Mouse (Mus musculus): ENCODE measurements around the gene Rab34.
"Not testable (repeated sequence)": the region's sequence is repeated elsewhere in the genome, so short reads cannot be mapped to it uniquely, and the experiment has no call there.

Rab34 gene

DNA sequence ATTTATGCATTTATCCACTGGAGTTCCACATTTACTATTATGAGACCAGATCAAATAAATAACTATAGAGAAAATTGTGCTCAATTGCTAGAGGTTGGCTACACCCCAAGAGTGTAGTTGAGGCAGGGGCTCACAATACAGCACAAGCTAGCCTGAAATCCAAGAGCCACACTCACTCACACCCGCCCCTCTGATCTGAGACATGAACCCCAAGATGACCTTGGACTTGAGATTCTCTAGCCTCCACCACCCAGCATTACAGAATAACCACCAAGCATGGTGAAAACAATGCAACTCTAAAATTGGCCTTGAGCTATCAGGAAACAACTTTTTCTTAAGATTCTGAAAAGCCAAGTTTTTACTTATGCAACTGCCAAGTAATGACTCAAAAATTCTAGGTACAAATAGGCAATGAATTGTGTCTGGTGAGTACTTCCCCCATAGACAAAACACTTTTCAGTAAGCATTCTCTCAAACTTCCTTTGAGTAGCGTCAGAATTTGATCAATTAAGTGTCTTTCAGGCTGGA is 6.3 kb upstream of the Rab34 start:
- DNase-seq, result no peak

DNA sequence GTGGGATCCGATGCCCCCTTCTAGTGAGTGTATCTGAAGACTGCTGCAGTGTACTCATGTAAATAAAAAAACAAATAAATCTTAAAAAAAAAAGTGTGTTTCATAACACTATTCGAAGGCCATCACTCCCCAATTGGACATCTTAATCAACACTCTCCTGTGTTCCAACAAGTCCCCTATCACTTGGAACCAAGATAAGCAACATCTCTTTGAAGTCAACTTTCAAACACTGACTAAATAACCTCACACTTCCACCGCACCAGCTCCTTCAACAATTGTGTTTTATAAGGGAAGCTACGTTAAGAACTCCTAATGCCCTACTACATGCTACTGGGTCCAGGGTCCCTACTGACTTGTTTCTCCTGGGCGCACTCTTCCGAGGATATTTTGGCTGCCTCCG is 5.8 kb upstream of the Rab34 start:
- DNase-seq, result no peak

DNA sequence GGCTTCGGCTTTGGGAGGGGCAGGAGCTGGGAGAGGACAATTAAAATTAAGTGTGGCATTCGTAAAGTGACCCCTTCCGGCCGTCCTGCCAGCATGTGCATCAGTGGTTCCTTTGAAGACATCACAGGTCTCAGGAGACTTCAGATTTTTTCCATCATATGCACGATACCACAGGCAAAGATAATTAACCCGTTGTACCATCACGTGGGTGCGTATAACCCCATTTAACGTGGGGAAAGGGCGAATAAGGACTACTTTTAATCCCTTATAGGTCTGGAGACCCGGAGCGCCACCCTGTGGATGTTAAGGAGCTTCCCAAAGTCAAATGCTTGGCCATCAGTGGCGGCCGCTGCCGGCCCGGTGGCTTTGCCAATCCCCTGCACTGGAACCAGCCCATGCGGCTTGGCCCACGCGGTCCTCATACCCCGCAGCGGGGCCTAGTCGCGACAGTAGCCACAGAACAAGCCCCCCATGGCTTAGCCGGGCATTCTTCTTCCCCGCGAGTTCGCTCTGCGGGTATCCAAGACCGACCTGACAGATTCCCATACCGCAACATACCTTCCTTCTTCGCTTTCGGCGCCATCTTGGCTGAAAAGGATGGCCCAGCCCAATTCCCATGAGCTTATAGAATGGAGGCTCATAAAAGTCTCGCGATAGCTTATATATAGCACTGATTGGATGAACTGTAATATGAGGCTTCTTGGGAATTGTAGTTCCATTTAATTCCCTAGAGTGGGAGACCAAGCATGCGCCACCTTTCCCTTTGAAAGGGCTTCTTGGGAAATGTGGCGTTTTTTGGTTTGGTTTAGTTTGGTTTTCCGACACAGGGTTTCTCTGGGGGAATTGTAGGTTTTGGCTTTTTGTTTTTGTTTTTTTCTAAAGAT is 5.0 kb upstream of the Rab34 start, which contains the start of gene Rpl23a:
Gene Rpl23a, minus strand, starts transcription at position 624 of the 884 bp plus-strand sequence.
- DNase-seq, result peak; percentile 71

DNA sequence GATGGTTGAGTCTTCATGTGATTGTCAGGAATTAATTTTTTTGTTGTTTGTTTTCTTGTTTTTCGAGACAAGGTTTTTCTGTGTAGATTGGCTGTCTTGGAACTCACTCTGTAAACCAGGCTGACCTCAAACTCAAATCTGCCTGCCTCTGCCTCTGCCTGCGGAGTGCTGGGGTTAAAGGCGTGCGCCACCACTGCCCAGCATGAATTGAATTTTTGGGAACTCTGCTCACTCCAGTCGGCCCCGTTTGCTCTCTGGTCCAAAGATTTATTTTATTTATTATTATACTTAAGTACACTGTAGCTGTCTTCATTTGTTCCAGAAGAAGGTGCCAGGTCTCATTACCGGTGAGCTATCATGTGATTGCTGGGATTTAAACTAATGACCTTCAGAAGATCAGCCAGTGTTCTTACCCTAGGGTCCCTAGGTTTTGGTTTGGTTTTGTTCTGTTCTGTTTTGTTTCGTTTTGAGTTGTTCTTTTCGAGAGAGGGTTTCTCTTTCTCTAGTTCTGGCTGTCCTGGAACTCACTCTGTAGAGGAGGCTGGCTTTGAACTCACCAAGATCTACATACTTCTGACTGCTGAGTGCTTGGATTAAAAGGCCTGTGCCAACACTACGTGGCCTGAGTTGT is 4.2 kb upstream of the Rab34 start:
- no peak for DNase-seq

DNA sequence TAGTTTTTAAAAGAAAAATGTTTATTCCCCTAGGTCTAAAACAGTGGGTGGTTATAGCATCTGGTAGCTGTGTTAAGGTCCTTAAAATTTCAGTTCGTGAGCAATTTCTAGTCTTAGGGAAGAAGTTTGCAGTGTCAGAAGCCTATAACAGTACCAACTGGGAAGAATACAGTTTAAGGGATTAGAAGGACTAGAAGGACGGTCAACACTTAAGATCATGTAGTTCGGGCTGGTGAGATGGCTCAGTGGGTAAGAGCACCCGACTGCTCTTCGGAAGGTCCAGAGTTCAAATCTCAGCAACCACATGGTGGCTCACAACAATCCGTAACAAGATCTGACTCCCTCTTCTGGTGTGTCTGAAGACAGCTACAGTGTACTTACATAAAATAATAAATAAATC is 3.5 kb upstream of the Rab34 start:
- not testable (repeated sequence) for DNase-seq

DNA sequence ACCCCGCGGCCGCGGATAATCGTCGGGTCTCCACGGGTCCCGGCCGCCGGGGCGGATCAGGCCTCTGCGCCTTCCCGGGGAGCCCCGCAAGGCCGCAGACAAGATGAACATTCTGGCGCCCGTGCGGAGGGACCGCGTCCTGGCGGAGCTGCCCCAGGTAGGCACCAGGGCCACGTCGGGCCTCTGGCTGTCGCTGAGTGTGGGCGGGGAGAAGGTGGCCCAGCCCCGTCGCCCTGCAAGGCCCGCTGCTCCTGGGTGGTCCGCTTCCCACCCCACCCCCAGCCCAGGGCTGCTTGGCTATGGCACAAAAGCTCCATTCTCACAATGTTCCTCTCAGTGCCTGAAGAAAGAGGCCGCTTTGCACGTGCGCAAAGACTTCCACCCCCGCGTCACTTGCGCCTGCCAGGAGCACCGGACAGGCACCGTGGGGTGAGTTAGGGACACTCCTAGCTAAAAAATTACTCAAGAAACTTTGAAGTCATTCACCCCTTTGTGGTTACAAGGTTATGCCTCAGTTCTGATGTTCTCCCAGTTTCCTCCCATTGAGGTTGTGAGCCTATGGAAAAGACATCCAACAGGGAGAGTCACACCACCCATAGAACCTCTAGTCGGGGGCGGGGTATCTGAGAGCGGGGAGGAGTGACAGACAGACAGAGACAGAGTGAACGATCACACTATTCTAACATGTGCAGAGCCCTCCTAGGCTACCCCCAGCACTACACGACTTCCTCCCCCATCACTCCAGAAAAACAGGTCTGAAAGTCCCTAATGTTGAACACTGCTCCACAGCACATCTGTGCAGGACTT is 1.2 kb downstream of the Rab34 start:
- DNase-seq, result peak; percentile 77

DNA sequence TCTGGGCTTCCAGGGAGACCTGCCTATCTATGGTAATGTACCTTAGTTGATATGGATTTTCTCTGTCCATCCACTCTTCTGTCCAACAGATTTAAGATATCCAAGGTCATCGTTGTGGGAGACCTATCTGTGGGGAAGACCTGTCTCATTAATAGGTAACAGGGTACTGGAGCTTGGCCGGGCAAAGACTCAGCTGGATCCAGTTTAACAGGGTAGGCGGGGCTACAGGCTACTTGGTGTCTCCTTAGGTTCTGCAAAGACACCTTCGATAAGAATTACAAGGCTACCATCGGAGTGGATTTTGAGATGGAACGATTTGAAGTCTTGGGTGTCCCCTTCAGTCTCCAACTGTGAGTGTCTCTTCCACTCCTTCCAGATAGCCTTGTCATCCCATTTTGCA is 1.8 kb downstream of the Rab34 start:
- no peak for DNase-seq

DNA sequence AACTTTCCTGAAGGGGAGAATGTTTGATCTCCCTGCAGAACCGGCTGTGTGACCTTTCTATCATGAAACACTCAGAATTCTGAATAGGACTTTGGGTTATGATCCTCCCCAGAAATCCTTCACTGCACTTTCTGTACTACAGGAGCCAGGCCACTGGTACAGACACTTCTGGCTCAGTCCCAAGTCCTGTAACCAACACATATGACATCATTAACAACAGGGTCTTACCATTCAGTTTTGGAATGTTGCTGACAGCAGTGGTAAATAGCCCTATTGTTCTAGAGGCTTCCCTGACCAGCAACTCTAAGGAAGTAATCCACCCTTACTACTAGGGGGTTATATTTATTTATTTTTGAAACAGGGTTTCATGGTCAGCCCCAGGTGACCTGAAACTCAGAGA is 4.9 kb downstream of the Rab34 start, which contains the start of gene Proca1:
Gene Proca1, plus strand, starts transcription at position 280 of the 400 bp plus-strand sequence.
- no peak for DNase-seq

DNA sequence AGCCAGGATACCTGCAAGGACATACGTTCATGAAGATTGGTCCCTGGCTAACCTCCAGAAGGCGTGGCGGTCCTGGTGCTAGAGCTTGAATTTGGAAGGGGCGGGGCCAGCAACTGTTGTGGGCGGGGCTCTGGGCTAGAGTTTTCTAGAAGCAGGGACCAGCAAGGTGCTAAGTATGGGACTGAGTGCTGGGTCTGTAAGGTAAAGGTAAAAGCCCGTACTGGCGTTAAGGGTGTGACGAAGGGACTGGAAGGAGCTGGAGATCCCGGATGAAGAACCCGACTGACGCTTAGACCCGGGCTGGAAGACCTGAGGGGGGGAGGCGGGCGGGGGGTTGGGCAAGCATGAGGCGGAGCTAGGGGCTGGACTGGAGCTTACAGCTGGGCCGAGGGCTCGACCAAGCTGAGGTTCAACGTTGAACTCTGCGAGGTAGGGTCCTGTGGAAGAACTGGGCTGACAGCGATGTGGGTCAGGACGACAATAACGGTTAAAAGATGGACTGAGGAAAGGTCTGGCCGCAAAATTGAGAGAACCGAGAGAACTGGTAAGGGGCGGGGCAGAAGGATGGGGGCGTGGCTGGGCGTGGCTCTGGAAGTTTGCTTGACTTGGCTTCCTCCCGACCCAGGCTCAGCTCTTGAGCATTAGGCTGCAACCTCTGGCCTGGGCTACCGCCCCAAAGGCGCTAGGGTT is 6.3 kb downstream of the Rab34 start:
- peak; percentile 44 for DNase-seq

DNA sequence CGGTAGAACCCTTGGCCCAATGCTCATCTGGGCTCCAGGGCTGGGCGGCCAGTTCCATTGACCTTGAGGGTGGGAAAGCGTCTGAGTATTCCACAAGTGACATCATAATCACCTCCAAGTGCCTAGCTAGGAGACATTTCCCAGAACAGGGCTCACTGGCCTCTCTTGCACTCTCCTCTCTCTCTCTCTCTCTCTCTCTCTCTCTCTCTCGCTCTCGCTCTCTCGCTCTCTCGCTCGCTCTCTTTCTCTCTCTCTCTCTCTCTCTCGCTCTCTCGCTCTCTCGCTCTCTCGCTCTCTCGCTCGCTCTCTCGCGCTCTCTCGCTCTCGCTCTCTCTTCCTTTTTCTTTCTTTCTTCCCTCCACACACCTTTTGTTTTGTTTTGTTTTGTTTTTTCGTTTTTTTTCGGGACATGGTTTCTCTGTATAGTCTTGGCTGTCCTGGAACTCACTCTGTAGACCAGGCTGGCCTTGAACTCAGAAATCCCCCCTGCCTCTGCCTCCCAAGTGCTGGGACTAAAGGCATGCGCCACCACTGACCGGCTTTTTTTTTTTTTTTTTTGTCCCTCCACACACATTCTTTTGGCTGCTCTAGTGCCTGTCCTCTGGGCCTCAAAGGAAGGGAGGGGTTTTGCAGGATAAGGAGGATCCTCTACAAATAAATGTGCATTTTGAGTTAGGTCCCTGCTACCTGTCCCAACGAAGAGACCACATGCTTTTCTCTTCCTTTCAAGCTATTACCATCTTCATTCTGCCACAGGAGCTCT is 7.1 kb downstream of the Rab34 start:
- no peak for DNase-seq

DNA sequence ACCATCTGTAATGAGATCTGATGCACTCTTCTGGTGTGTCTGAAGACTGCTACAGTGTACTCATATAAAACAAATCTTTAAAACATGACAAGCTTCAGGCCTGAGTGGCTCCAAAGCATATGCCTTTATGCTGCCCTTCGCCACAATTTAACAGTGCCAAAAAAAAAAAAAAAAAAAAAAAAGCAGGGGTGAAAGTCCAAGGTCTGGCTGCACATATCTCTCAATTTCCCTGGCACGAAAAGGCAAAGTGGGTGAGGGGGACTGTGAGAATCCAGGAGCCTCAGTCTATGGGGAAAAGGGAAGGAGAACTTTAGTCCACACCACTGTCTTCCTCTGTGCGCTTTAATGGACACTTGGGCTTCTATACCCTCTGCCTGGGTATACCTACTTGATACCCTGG is 14.1 kb downstream of the Rab34 start:
- no peak for DNase-seq

DNA sequence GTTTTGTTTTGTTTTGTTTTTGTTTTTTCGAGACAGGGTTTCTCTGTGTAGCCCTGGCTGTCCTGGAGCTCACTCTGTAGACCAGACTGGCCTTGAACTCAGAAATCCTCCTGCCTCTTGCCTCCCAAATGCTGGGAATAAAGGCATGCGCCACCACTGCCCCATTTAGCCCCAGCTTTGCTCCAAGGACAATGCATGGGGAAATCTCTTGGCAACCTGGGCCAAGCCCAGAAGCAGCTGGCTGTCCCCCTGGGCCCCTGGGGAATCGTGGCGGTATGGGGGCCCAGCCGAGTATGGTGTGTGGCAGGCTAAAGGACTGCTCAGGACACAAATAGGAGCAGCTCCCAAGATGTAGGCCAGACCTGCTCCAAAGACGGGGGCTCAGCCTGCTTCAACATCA is 16.1 kb downstream of the Rab34 start:
- no peak for DNase-seq

DNA sequence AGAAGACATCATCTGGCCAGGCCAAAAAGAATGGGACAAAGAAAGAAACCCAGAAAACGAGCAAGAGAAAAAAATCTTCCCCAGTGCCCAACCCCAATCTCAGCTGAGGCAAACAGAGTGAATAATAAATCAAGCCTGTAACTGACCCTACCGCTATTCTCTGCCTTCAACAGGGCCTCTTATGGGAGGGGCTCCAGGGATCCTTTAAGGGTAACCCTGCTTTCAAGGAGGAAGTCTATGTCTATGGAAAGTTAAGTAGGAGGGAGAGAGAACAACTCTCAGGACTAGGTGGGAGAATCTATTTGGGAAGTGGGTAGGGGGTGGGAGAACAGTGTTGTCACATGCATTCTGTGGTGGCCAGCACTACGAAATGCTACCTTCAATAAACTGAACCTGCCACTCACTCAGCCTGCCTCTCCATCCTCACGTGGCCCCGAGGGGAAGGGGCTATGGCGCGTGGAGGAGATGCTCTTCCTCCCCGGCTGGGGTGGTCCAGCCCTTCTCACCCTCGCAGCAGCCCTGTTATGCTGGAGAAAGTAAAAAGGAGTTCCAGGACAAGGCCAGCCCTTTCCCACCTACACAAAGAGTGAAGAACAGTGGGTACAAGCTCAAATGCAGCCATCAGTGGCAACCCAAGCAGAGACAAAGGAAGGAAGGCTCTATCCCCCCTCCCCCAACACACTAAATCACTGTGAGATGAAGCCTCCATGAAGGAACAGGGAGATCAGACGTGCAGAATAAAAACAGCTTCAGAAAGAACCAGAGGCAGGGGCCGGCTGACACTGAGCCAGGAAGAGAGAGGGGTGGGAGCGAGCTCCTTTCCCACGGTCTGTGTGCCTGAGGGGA is 17.4 kb downstream of the Rab34 start:
- DNase-seq, result no peak

DNA sequence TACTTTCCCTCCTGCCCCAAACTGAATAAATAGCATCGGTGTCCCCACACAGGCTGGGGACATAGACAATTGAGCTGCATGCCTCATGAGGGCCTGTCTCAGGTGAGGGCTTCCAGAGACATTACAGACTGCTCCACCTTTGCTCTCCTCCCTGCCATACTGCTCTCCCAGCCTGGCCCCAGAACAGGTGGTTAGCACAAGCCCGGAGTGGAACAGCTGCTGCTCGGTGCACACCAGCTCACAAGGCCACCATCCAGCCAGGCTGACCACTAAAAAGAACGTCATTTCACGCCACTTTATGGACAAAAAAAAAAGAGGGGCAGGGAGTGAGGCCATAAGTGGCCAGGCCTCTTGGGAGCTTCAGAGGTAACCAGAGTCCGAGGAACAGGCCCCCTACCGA is 19.0 kb downstream of the Rab34 start:
- DNase-seq, result no peak

DNA sequence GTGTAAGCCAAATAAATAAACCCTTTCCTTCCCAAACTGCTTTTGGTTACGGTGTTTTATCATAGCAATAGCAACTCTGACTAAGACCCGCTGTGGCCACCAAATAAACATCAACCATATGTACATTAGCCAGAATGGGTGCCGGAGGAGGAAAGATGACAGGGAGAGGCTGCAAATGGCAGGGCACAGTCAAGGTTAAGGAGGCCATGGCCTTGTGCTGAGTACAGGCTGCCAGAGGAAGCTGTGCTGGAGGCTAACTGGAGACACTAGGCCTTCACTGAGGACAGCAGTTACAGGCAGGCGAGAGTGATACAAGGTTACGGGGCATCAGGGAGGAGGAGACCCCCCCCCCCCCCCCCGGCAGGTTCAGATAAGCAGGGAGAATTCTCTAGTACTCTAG is 21.7 kb downstream of the Rab34 start:
- DNase-seq, result no peak

DNA sequence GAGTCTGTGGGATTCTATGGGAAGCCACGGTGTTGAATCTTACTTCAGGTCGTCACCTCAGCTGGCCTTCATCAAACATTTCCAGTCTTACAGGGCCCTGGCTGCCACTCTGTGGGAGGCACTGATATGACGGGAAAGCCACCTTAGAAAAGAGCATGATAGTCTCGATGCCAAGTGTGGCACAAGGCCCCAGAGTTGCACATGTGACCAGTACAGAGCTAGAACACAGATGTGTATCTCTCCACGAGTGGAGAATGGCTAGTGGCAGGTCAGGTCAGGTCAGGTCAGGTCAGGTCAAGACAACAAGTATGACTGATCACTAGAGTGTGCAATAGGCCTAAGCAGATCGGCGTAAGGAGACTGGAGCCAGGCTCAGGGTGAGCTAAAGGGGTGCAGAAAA is 22.4 kb downstream of the Rab34 start:
- DNase-seq, result no peak

DNA sequence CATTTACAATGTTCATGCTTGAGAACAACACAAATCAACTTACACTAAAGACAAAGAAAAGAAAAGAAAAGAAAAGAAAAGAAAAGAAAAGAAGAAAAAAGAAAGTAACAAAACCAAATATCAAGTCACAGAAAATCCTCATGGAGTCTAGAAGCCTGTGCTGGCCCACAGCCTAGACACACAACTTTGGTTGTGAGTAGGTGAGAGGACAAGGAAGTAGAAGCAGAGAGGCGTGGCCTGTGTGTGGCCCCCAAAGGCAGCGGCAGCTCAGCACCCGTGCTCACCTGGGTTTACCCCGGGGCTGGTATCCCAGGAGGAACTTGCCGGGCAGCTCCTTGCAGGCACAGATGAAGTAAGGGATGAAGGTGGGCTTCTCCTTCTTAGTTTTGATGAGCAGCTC is 23.3 kb downstream of the Rab34 start:
- DNase-seq, result no peak

DNA sequence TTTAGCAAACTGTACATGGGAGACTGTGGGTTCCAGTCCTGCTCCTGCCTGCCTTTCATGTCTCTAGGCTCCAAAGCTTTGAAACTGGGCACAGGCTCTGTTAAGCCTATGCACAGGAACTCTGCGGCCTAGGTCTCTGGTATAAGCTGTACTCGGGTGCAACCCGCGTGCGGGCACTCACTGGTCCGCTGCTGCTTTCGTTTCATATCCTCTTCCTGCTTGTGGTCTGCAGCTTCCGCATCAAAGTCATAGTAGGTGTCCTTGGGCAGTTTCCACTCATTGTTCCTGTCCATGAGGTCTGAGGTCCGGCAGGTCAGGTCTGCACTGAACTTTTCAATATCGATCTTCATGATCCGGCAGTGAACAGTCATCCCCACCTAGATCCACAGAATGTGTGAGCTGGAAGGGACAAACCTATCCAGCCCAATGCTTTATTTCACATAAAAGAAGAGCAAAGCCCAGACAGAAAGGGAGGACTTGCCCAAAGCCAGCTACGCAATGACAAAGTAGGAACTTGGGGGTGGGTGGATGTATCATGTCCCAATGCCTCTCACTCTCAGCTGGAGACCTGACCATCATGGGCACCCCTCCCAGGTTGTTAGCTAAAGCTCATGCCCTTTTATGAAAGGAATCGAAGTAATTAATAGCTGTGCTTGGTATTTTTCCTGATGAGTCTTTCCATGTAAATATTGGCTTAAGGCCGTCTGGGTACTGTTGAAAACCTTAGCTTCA is 25.0 kb downstream of the Rab34 start:
- DNase-seq, result no peak

DNA sequence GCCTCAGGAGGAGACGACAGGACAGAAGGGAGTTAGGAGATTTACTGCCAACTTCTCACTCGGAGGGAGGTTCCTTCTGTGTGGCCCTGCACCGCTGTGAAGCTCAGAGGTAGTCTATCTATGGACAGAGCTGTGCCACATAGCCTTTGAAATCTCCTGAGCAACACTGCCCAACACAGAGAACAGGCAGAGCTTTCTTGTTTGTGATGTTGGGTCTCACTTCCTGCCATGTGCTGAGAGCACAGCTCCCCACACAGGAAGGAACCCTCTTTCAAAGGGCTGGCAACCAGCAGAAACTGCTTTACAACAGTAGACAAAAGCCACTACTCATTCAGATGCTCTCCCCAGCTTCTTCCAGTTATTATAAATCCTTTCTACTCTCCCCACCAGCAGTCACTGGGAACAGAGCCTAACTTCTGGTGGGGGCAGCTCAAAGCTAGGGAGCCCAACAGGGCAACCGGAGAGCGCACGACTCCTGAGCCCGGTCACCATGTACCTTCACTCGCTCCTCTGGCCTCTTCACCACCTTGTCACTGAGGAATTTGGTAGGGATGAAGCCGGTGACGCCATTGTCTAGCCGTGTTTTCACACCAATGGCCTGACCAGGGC is 27.6 kb downstream of the Rab34 start:
- no peak for DNase-seq

DNA sequence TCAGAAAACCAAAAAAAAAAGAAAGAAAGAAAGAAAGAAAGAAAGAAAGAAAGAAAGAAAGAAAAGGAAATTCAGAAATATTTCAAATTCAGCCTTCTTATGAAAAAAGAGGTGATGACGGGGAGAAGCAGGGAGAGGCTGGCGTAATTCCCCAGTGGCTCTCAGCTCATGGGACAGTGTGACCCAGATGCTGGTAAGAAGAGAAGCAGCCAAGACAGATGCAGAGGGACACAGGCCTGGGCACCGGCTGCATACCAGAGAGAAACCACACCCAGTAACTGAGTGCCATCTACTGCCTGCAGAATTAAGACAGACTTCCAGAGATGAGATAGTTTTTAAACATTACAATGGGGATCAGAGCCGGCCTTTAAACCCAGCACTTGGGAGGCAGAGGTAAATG is 35.4 kb downstream of the Rab34 start:
- no peak for DNase-seq

Data from right cerebral cortex, postnatal 4 days (tissue).